Comparison of ENCODE assay signal across 8 mouse cellular contexts in genomic region chr7:34630211-34631085, GRCm38 (mm10). TPM values are rescaled to one million over a fixed set of nuclear protein-coding genes. Genes with fewer than 3 reads are reported as not detected.
DNase-seq lines count a peak whose midpoint lies in the region; ATAC-seq and TF ChIP-seq lines count a peak whose summit lies in the region.

No protein-coding gene starts in this region.

- H3K4me3 ChIP-seq in forebrain, embryonic 10.5 days = peak overlapping the region; percentile 54
- H3K4me3 ChIP-seq in heart, postnatal 0 days (ENCODE audit: low read depth, low read length) = peak overlapping the region; percentile 51
- peak overlapping the region; percentile 20; the same call in 1 of the 2 replicates for H3K4me3 ChIP-seq in liver, postnatal 0 days (ENCODE audit: low read depth, low read length)
- H3K4me3 ChIP-seq in neural tube, embryonic 12.5 days = peak overlapping the region; percentile 31

- peak; percentile 63 for ATAC-seq in activated CD4-positive, CD25-positive, alpha-beta regulatory T cell, adult 4 months
- ATAC-seq in heart, postnatal 0 days (ENCODE audit: insufficient read depth, low read depth) = peak; percentile 74
- ATAC-seq in liver, postnatal 0 days = peak; percentile 93
- peak; percentile 86 for ATAC-seq in neural tube, embryonic 12.5 days (ENCODE audit: low FRiP score, low read depth)

- H3K27ac ChIP-seq in forebrain, embryonic 10.5 days = peak overlapping the region; percentile 89
- H3K27ac ChIP-seq in heart, postnatal 0 days (ENCODE audit: low read depth) = peak overlapping the region; percentile 46
- no peak overlapping the region for H3K27ac ChIP-seq in liver, postnatal 0 days (ENCODE audit: low read depth)
- 0 out of 2 replicates have a peak overlapping the region, but pooled peaks have one; percentile 32 for H3K27ac ChIP-seq in neural tube, embryonic 12.5 days

- H3K36me3 ChIP-seq in forebrain, embryonic 10.5 days (replicated peaks) = no peaks in the 10 kb centered on the region
- no peaks in the 10 kb centered on the region for H3K36me3 ChIP-seq in heart, postnatal 0 days (replicated peaks; ENCODE audit: control insufficient read depth, insufficient read depth, low read length)
- H3K36me3 ChIP-seq in liver, postnatal 0 days (replicated peaks; ENCODE audit: insufficient read depth, low read length) = no peaks in the 10 kb centered on the region
- no peaks in the 10 kb centered on the region for H3K36me3 ChIP-seq in neural tube, embryonic 12.5 days

- H3K9me3 ChIP-seq in forebrain, embryonic 10.5 days = no peaks in the 10 kb centered on the region
- no peaks in the 10 kb centered on the region for H3K9me3 ChIP-seq in heart, postnatal 0 days (replicated peaks; ENCODE audit: control insufficient read depth, low read length)
- H3K9me3 ChIP-seq in liver, postnatal 0 days (ENCODE audit: low read length) = no peaks in the 10 kb centered on the region
- no peaks in the 10 kb centered on the region for H3K9me3 ChIP-seq in neural tube, embryonic 12.5 days

- no peaks in the 10 kb centered on the region; the same call in 1 of the 2 replicates for H3K27me3 ChIP-seq in forebrain, embryonic 10.5 days (ENCODE audit: poor library complexity, severe bottlenecking)
- no peaks in the 10 kb centered on the region for H3K27me3 ChIP-seq in heart, postnatal 0 days (ENCODE audit: control insufficient read depth, insufficient read depth, low read length)
- no peaks in the 10 kb centered on the region for H3K27me3 ChIP-seq in liver, postnatal 0 days (ENCODE audit: insufficient read depth, low read length)
- H3K27me3 ChIP-seq in neural tube, embryonic 12.5 days (replicated peaks) = no peaks in the 10 kb centered on the region

- H3K4me1 ChIP-seq in forebrain, embryonic 10.5 days = peaks cover 20% of the 10 kb centered on the region
- H3K4me1 ChIP-seq in heart, postnatal 0 days (ENCODE audit: control insufficient read depth, insufficient read depth) = peaks cover 6% of the 10 kb centered on the region; the same call in 1 of the 2 replicates
- H3K4me1 ChIP-seq in liver, postnatal 0 days (ENCODE audit: insufficient read depth) = peaks cover 6% of the 10 kb centered on the region
- H3K4me1 ChIP-seq in neural tube, embryonic 12.5 days = peaks cover 14% of the 10 kb centered on the region

- WGBS in forebrain, embryonic 10.5 days = under 1% methylated on average over 34 of the region's 34 CpGs
- under 1% methylated on average over 34 of the region's 34 CpGs for WGBS in heart, postnatal 0 days
- WGBS in liver, postnatal 0 days (ENCODE audit: insufficient replicate concordance) = under 1% methylated on average over 32 of the region's 34 CpGs
- under 1% methylated on average over 34 of the region's 34 CpGs for WGBS in neural tube, embryonic 12.5 days

- H3K9ac ChIP-seq in heart, postnatal 0 days (replicated peaks; ENCODE audit: low read depth, low read length) = peak overlapping the region; percentile 47
- H3K9ac ChIP-seq in liver, postnatal 0 days (replicated peaks) = peak overlapping the region; percentile 53; the same call in 1 of the 2 replicates
- peak overlapping the region; percentile 45 for H3K9ac ChIP-seq in neural tube, embryonic 12.5 days

- no peak for TF ChIP-seq EP300 in heart, postnatal 0 days (IDR thresholded peaks at IDR 0.05; ENCODE audit: low read depth)
- TF ChIP-seq EP300 in liver, postnatal 0 days (IDR thresholded peaks at IDR 0.05; ENCODE audit: low read depth) = no peak

- peak; percentile 97 for DNase-seq in 3134 (ENCODE audit: extremely low read depth, insufficient read length, low spot score)
- peak; percentile 75 for DNase-seq in forebrain, embryonic 10.5 days (ENCODE audit: extremely low spot score, low spot score)
- DNase-seq in heart, postnatal 0 days (ENCODE audit: low spot score) = peak; percentile 13
- peak; percentile 83 for DNase-seq in kidney, postnatal 10 days
- DNase-seq in liver, postnatal 0 days = peak; percentile 78
- DNase-seq in thymus, postnatal 4 days = peak; percentile 74

- peak overlapping the region; percentile 89 for H3K4me2 ChIP-seq in heart, postnatal 0 days (ENCODE audit: low read depth, low read length)
- H3K4me2 ChIP-seq in liver, postnatal 0 days (ENCODE audit: low read depth, low read length) = peak overlapping the region; percentile 66
- H3K4me2 ChIP-seq in neural tube, embryonic 12.5 days (replicated peaks) = peak overlapping the region; percentile 65

- TF ChIP-seq CTCF in heart, postnatal 0 days (IDR thresholded peaks at IDR 0.05; ENCODE audit: low read depth) = peak; percentile 24; the same call in 1 of the 2 replicates
- peak; percentile 29 for TF ChIP-seq CTCF in liver, postnatal 0 days (IDR thresholded peaks at IDR 0.05; ENCODE audit: low read depth)

RNA-seq across cellular contexts. Expression of gene Kctd15, which starts 26.1 kb away (rescaled TPM):
- polyA plus RNA-seq in activated CD4-positive, CD25-positive, alpha-beta regulatory T cell, adult 4 months (2017; shearing (Covaris generic)) = not detected
- polyA plus RNA-seq in forebrain, embryonic 10.5 days (2016; fragmentation: Nextera tagmentation; extraction: Ambion mirVana) = 57.1 and 61.0 TPM in 2 replicates
- 2.8 and 5.9 TPM in 2 replicates for total RNA-seq in heart, postnatal 0 days (2014; rRNA removed; ENCODE audit: low replicate concordance)
- polyA plus RNA-seq in heart, postnatal 0 days (2015; fragmentation: Nextera tagmentation; extraction: Ambion mirVana) = 0.78 and 0.99 TPM in 2 replicates
- 0.47 and 0.63 TPM in 2 replicates for polyA plus RNA-seq in liver, postnatal 0 days (2015; fragmentation: Nextera tagmentation; extraction: Ambion mirVana)
- 41.9 and 44.7 TPM in 2 replicates for polyA plus RNA-seq in neural tube, embryonic 12.5 days (2016; fragmentation: Nextera tagmentation; extraction: Ambion mirVana)

Comparison
In these comparisons a context has a peak if more than half of its experiments do, and no peak if none do; other contexts are left out.
1. DNase-seq: peak in every context shown above with its lines; median percentile 97 in 3134; 83 in kidney, postnatal 10 days; 78 in liver, postnatal 0 days; 75 in forebrain, embryonic 10.5 days; 74 in thymus, postnatal 4 days; 13 in heart, postnatal 0 days.
2. RNA of gene Kctd15, which starts 26.1 kb away (polyA plus RNA-seq): 57.1 to 61.0 TPM in forebrain, embryonic 10.5 days and 41.9 to 44.7 TPM in neural tube, embryonic 12.5 days; 0.78 to 0.99 TPM in heart, postnatal 0 days, 0.47 to 0.63 TPM in liver, postnatal 0 days and not detected in activated CD4-positive, CD25-positive, alpha-beta regulatory T cell, adult 4 months; every median in the first group is over 10 times any median in the second.
3. Peak in every context shown above with its lines, with median percentiles within 50 percentile points of each other: ATAC-seq, H3K4me3 ChIP-seq, H3K4me2 ChIP-seq and H3K9ac ChIP-seq.